Mouse (Mus musculus): ENCODE measurements around the gene Cpn2.

DNA sequence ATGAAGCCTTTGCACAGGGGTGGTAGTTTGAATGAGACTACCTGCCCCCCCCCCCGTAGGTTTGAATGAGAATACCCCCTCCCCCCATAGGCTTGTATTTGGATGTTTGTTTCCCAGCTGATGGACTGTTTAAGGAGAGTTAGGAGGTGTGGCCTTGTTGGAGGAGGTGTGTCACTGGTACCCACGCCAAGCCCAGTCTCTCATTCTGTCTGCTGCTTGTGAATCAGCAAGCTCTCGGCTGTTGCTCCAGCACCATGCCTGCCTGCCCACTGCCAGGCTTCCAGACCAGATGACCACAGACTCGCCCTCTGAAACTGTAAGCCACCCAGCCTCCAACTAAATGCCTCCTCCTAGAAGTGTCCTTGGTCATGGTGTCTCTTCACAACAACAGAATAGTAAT, 4.1 kb downstream of the Cpn2 start:
- TF ChIP-seq CTCF (IDR thresholded peaks at IDR 0.05; ENCODE audit: control insufficient read depth, insufficient read depth, insufficient replicate concordance, low read depth, low read length) (no peak), POLR2A (IDR thresholded peaks at IDR 0.05; ENCODE audit: control insufficient read depth, low read depth, low read length) (no peak)

Data from testis, adult 2 months (tissue).